Mouse (Mus musculus) limb, embryonic 11.5 days (tissue): ENCODE measurements around the gene Olfr750. TPM values are rescaled to one million over a fixed set of nuclear protein-coding genes. Genes with fewer than 3 reads are reported as not detected.
"Not testable (repeated sequence)": the region's sequence is repeated elsewhere in the genome, so short reads cannot be mapped to it uniquely, and the experiment has no call there.

Experiments
- ATAC-seq: fragments of 200-750 bp; cut with Nextera tagmentation; 2 replicates; pipeline ENCODE4 v1.8.0; 2017; ENCODE audit warnings: low read depth; ENCODE audit not compliant: insufficient number of reproducible peaks, low FRiP score, low TSS enrichment
- DNase-seq: peaks from one replicate; pipeline ENCODE4 v3.0.0-alpha.2; 2015; ENCODE audit warnings: low spot score
- H3K27ac ChIP-seq: fragments of 300-500 bp; sonication (generic); replicated peaks from 2 replicates; pipeline ENCODE4 v1.5.1; 2014; ENCODE audit warnings: low read depth, mild to moderate bottlenecking, low read length
- H3K27me3 ChIP-seq: fragments of 300-500 bp; sonication (generic); 2 replicates; pipeline ENCODE4 v1.6.1; 2014; ENCODE audit warnings: mild to moderate bottlenecking, low read length, mixed read lengths; ENCODE audit not compliant: control insufficient read depth, insufficient read depth
- H3K36me3 ChIP-seq: fragments of 300-500 bp; sonication (generic); 2 replicates; pipeline ENCODE4 v1.6.1; 2014; ENCODE audit warnings: mild to moderate bottlenecking, low read length, moderate library complexity, mixed read lengths; ENCODE audit not compliant: control insufficient read depth, insufficient read depth
- H3K4me1 ChIP-seq: fragments of 300-500 bp; sonication (generic); 2 replicates; pipeline ENCODE4 v1.6.1; 2014; ENCODE audit warnings: low read length, mixed read lengths; ENCODE audit not compliant: control insufficient read depth, insufficient read depth
- H3K4me2 ChIP-seq: fragments of 300-500 bp; sonication (generic); 2 replicates; pipeline ENCODE4 v1.6.1; 2014; ENCODE audit warnings: low read depth, mild to moderate bottlenecking, moderate library complexity; ENCODE audit not compliant: severe bottlenecking
- H3K4me3 ChIP-seq: fragments of 300-500 bp; sonication (generic); 2 replicates; pipeline ENCODE4 v1.5.1; 2014; ENCODE audit warnings: low read depth, low read length
- H3K9ac ChIP-seq: fragments of 300-500 bp; sonication (generic); 2 replicates; pipeline ENCODE4 v1.6.1; 2014; ENCODE audit warnings: mild to moderate bottlenecking, low read length
- H3K9me3 ChIP-seq: fragments of 300-500 bp; sonication (generic); 2 replicates; pipeline ENCODE4 v1.6.1; 2016; ENCODE audit warnings: low read length; ENCODE audit not compliant: control insufficient read depth
- WGBS: fragments of 180-500 bp; shearing (Covaris S2); extraction: QIAGEN DNeasy Blood & Tissue Kit; methylation state at CpG from one replicate; pipeline ENCODE4 v1.1.7; 2014; 5-methylcytosine and 5-hydroxymethylcytosine counted together
- polyA plus RNA-seq: library from polyadenylated mRNA; unstranded; fragments of >200 nt; fragmentation: Nextera tagmentation; extraction: Ambion mirVana; gene quantifications from 2 replicates; pipeline ENCODE4 v1.2.1, GENCODE M21; 2014

Olfr750 gene
- polyA plus RNA-seq, 1 experiment from 2014 or later, result not detected

DNA sequence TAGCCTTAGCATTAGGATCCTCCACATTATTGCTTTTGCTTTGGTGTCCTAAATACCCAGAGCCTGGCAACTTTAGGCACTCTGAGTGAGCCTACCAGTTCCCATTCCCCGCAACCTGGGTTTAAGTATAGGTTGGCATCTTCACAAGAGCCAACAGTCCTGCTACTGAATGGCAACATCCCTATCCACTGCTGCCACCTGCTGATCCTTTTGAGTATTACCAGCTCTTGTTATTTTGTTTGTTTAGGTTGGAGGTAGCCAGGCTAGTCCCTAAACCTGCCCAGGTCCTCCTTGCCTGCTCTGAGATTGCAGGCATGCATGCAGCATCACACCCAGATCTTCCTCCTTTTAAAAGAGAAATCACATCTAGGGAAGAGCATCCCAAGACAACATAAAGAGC, 24.1 kb upstream of the Olfr750 start:
- H3K27ac ChIP-seq, H3K4me2 ChIP-seq, H3K4me3 ChIP-seq, H3K4me1 ChIP-seq, H3K27me3 ChIP-seq, H3K36me3 ChIP-seq, H3K9me3 ChIP-seq, H3K9ac ChIP-seq: not testable (repeated sequence)
- WGBS, result 36% methylated on average over 1 of the region's 1 CpGs
- ATAC-seq, result peak; percentile 44; the same call in 1 of the 2 replicates
- peak; percentile 62 for DNase-seq

DNA sequence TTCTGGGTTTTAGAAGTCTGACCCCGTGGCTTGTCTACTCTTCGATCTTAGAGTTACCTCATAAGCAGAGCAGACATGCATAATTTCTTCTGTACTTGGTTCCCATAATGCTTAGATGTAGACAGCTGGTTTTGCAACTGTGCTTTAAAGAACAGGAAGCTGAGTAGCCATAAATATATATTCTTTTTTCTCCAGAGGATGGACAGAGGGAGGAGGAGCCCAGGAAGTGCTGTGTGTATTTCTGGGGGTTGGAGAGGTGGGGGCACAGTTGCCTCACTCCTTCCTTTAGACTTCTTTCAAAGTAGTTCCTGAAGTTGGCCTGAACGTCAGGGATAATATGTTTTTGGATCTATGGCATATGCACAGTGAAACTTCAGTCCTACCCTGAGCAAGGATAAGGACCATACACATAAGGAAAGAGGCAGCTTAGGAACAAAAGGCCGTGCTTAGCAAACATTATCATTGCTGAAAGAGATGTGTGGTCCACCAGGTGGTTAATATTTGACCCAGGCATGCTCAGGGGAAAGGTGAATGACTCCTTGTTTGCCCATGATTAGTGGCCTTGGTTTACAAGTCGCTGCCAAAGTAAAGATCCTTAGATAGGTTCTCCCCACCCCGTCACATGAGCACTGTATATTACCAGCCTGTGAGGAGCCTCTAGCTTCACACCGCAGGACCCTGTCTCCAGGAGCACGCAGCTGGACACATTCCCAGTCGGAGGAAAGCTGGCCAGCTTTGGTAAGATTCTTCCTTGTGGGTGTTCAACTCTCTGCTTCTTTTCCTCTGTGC, 21.7 kb upstream of the Olfr750 start:
- H3K27ac ChIP-seq, result no peak overlapping the region
- H3K36me3 ChIP-seq, result no peaks in the 10 kb centered on the region
- H3K4me2 ChIP-seq, result no peak overlapping the region
- no peaks in the 10 kb centered on the region for H3K4me1 ChIP-seq
- DNase-seq, result no peak
- WGBS, result 73% methylated on average over 9 of the region's 9 CpGs
- no peak overlapping the region for H3K4me3 ChIP-seq
- ATAC-seq, result no peak
- H3K9ac ChIP-seq, result no peak overlapping the region
- no peaks in the 10 kb centered on the region for H3K9me3 ChIP-seq
- no peaks in the 10 kb centered on the region for H3K27me3 ChIP-seq

DNA sequence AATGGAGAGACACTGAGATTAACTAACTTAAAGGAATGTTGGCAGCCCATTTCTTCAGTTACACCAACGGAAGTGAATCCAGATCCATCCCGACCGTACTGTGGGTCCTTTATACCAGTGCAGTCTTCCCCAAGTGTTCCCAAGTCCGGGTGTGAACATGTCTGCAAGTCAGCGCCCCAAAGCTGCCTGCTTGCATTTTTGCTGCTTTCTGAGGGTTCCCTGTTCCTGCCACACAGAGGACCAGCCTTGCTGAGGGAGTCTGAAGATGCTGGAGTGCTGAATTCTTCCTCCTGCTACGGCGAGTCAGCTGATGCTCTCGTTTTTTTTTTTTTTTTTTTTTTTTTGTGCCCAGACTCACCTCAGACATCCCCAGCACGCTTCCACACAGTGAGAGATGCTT, 20.7 kb upstream of the Olfr750 start:
- WGBS, result 70% methylated on average over 8 of the region's 9 CpGs
- no peaks in the 10 kb centered on the region for H3K27me3 ChIP-seq
- no peaks in the 10 kb centered on the region for H3K4me1 ChIP-seq
- no peak overlapping the region for H3K9ac ChIP-seq
- DNase-seq (no peak), ATAC-seq (no peak)
- H3K9me3 ChIP-seq, result no peaks in the 10 kb centered on the region
- no peaks in the 10 kb centered on the region for H3K36me3 ChIP-seq
- H3K4me2 ChIP-seq, result no peak overlapping the region
- H3K27ac ChIP-seq, result no peak overlapping the region
- H3K4me3 ChIP-seq, result no peak overlapping the region

DNA sequence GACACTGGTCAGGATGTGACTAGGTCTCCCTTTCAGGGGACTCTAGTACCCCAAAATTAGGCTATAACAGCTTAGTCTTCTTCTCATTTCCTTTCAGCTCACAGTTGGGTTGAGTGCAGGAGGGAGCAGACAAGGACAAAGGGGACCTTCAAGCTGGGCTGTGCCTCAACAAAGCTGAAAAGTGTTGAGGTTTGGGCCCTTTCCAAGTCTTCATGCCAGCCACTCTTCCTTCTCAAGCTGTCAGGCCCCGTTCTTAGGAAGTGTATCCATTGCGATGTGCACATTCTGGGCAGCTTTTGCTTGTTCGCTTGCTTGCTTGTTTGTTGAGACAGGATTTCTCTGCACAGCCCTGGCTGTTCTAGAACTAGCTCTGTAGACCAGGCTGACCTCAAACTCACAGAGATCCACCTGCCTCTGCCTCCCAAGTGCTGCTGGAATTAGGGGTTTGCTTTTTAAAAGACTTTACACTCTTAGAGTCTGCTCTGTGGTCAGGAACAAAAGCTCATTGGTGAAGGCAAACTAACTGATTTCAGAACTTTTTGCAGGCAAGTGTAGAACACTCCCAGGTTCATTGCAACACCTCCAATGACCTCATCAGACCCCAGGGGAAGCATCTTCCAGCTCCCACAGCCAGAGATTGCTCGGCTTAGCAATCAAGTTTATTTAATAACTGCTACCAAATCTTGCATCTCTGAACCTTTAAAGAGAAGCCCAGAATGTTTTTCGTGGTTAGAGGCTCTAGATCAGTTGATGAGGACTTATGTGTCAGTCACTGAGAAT, 20.1 kb upstream of the Olfr750 start:
- Histone ChIP-seq H3K4me3 (no peak overlapping the region), H3K36me3 (no peaks in the 10 kb centered on the region), H3K9me3 (no peaks in the 10 kb centered on the region), H3K27ac (no peak overlapping the region), H3K27me3 (no peaks in the 10 kb centered on the region), H3K9ac (no peak overlapping the region), H3K4me2 (no peak overlapping the region), H3K4me1 (no peaks in the 10 kb centered on the region)
- DNase-seq, result no peak
- 84% methylated on average over 5 of the region's 5 CpGs for WGBS
- no peak for ATAC-seq

GRCm38 (mm10) chr14:51093496-51093895, 19.3 kb upstream of the Olfr750 start:
- no peaks in the 10 kb centered on the region for H3K36me3 ChIP-seq
- H3K27me3 ChIP-seq, result no peaks in the 10 kb centered on the region
- 26% methylated on average over 3 of the region's 3 CpGs for WGBS
- no peaks in the 10 kb centered on the region for H3K9me3 ChIP-seq
- no peak for DNase-seq
- no peak overlapping the region for H3K4me2 ChIP-seq
- no peak overlapping the region for H3K27ac ChIP-seq
- no peaks in the 10 kb centered on the region for H3K4me1 ChIP-seq
- no peak overlapping the region for H3K9ac ChIP-seq
- H3K4me3 ChIP-seq, result no peak overlapping the region
- no peak for ATAC-seq

GRCm38 (mm10) chr14:51092073-51092620, 17.9 kb upstream of the Olfr750 start:
- H3K4me1 ChIP-seq, result no peaks in the 10 kb centered on the region
- H3K4me2 ChIP-seq, result no peak overlapping the region
- 57% methylated on average over 8 of the region's 8 CpGs for WGBS
- H3K9me3 ChIP-seq, result no peaks in the 10 kb centered on the region
- H3K27me3 ChIP-seq, result no peaks in the 10 kb centered on the region
- H3K4me3 ChIP-seq, result no peak overlapping the region
- ATAC-seq (no peak), DNase-seq (no peak)
- no peak overlapping the region for H3K27ac ChIP-seq
- H3K9ac ChIP-seq, result no peak overlapping the region
- H3K36me3 ChIP-seq, result no peaks in the 10 kb centered on the region

- peak within 1 kb of the TSS; percentile 63 for H3K4me3 ChIP-seq
- ATAC-seq, result peak; percentile 18; the same call in 1 of the 2 replicates
- no peaks in the 10 kb centered on the region for H3K27me3 ChIP-seq
- WGBS, result 10% methylated on average over 33 of the region's 33 CpGs
- DNase-seq, result peak; percentile 74
- no peaks in the 10 kb centered on the region for H3K9me3 ChIP-seq
- H3K4me2 ChIP-seq, result peak within 1 kb of the TSS; percentile 74
- H3K27ac ChIP-seq, result peak within 1 kb of the TSS; percentile 48; the same call in 1 of the 2 replicates
- peak within 1 kb of the TSS; percentile 59; the same call in 1 of the 2 replicates for H3K9ac ChIP-seq
- H3K4me1 ChIP-seq, result no peaks in the 10 kb centered on the region
- no peaks in the 10 kb centered on the region for H3K36me3 ChIP-seq
Measured at GRCm38 (mm10) chr14:51090921-51091900, 17.0 kb upstream of the Olfr750 start, which contains the start of the genes Rnase4 and Ang. TSS of gene Rnase4 (plus strand) at chr14:51091077. TSS of gene Ang (plus strand) at chr14:51091150.
